Mouse (Mus musculus): ENCODE results near the gene Pclo. TPM values are rescaled to one million over a fixed set of nuclear protein-coding genes. Genes with fewer than 3 reads are reported as not detected.

The Pclo gene
- polyA plus RNA-seq, 1 experiment from 2014 or later: 0.25 TPM

DNA sequence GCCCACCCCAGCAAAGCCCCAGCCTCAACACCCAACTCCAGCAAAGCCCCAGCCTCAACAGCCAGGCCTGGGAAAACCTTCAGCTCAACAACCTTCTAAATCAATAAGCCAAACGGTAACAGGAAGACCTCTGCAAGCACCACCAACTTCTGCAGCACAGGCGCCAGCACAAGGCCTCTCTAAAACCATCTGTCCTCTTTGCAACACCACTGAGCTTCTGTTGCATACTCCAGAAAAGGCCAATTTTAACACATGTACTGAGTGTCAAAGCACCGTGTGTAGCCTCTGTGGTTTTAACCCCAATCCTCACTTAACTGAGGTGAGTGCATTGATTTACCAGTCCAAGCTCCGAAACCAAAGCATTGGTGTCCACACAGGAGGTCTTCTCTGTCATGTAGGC is 7.3 kb downstream of the Pclo start:
- Histone ChIP-seq H3K36me3 (ENCODE audit: control insufficient read depth, insufficient read depth, low read length) (no peaks in the 10 kb centered on the region), H3K4me2 (replicated peaks; ENCODE audit: low read depth) (no peak overlapping the region), H3K9ac (ENCODE audit: low read length) (no peak overlapping the region), H3K9me3 (ENCODE audit: control insufficient read depth, low read length) (no peaks in the 10 kb centered on the region), H3K4me3 (ENCODE audit: low read depth, low read length) (no peak overlapping the region), H3K4me1 (replicated peaks; ENCODE audit: control insufficient read depth, insufficient read depth) (no peaks in the 10 kb centered on the region), H3K27me3 (ENCODE audit: control insufficient read depth, insufficient read depth, low read length) (no peaks in the 10 kb centered on the region), H3K27ac (replicated peaks) (no peak overlapping the region)
- ATAC-seq (ENCODE audit: low FRiP score, low TSS enrichment) (no peak), DNase-seq (ENCODE audit: low spot score) (no peak)
- 80% methylated on average over 4 of the region's 4 CpGs for WGBS
- TF ChIP-seq EP300 (optimal IDR thresholded peaks at IDR 0.05) (no peak), CTCF (IDR thresholded peaks at IDR 0.05; ENCODE audit: low read depth) (no peak)

DNA sequence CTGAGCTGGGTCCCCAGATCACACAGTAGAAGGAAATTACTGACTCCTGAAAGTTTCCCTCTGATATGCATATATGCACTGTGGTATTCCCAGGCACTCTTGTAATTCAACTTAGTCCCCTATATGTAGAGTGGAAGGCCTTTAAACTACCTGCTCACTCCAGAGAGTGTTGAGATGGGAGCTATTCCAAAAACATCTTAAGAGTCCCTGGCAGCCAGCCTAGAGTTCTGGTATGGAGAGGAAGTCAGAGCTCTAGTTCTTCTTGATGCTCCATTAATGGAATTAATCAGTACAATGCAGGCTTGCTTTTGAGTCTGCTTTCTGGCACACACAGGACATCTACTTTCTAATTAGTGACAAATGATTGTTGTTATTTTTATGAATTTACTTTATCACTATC is 11.3 kb downstream of the Pclo start:
- Histone ChIP-seq H3K4me3 (ENCODE audit: low read depth, low read length) (no peak overlapping the region), H3K4me2 (replicated peaks; ENCODE audit: low read depth) (no peak overlapping the region), H3K36me3 (ENCODE audit: control insufficient read depth, insufficient read depth, low read length) (no peaks in the 10 kb centered on the region), H3K4me1 (replicated peaks; ENCODE audit: control insufficient read depth, insufficient read depth) (no peaks in the 10 kb centered on the region), H3K27me3 (ENCODE audit: control insufficient read depth, insufficient read depth, low read length) (no peaks in the 10 kb centered on the region), H3K9me3 (ENCODE audit: control insufficient read depth, low read length) (no peaks in the 10 kb centered on the region), H3K27ac (replicated peaks) (no peak overlapping the region), H3K9ac (ENCODE audit: low read length) (no peak overlapping the region)
- DNase-seq (ENCODE audit: low spot score) (no peak), ATAC-seq (ENCODE audit: low FRiP score, low TSS enrichment) (no peak)
- TF ChIP-seq CTCF (IDR thresholded peaks at IDR 0.05; ENCODE audit: low read depth) (no peak), EP300 (optimal IDR thresholded peaks at IDR 0.05) (no peak)

DNA sequence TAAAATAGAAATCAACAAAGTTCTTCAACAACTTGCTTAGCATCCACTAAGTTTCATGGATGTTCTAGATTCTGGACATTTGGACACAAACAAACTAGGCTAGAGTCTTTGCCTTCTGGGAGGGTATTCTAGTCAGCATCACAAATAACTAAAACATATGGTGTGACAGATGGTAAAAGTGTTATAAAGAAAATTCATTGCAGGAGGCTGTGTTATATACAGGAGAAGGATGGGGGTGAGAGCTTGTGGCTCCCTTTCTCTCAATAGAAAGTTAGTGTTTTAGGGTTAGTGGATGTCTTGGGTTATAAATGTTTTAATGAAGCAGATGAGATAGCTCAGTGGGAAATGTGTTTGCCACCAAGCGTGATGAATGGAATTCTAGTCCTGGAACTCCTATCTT is 13.1 kb downstream of the Pclo start:
- no peaks in the 10 kb centered on the region for H3K9me3 ChIP-seq (ENCODE audit: control insufficient read depth, low read length)
- H3K4me2 ChIP-seq (replicated peaks; ENCODE audit: low read depth): no peak overlapping the region
- TF ChIP-seq EP300 (optimal IDR thresholded peaks at IDR 0.05) (no peak), CTCF (IDR thresholded peaks at IDR 0.05; ENCODE audit: low read depth) (no peak)
- ATAC-seq (ENCODE audit: low FRiP score, low TSS enrichment): no peak
- H3K36me3 ChIP-seq (ENCODE audit: control insufficient read depth, insufficient read depth, low read length): no peaks in the 10 kb centered on the region
- DNase-seq (ENCODE audit: low spot score): no peak
- 36% methylated on average over 1 of the region's 1 CpGs for WGBS
- no peaks in the 10 kb centered on the region for H3K27me3 ChIP-seq (ENCODE audit: control insufficient read depth, insufficient read depth, low read length)
- H3K9ac ChIP-seq (ENCODE audit: low read length): no peak overlapping the region
- no peaks in the 10 kb centered on the region for H3K4me1 ChIP-seq (replicated peaks; ENCODE audit: control insufficient read depth, insufficient read depth)
- H3K27ac ChIP-seq (replicated peaks): no peak overlapping the region
- H3K4me3 ChIP-seq (ENCODE audit: low read depth, low read length): no peak overlapping the region

- H3K36me3 ChIP-seq (ENCODE audit: control insufficient read depth, insufficient read depth, low read length): no peaks in the 10 kb centered on the region
- no peak overlapping the region for H3K9ac ChIP-seq (ENCODE audit: low read length)
- DNase-seq (ENCODE audit: low spot score) (no peak), ATAC-seq (ENCODE audit: low FRiP score, low TSS enrichment) (no peak)
- no peaks in the 10 kb centered on the region for H3K9me3 ChIP-seq (ENCODE audit: control insufficient read depth, low read length)
- TF ChIP-seq CTCF (IDR thresholded peaks at IDR 0.05; ENCODE audit: low read depth): no peak
- no peak for TF ChIP-seq EP300 (optimal IDR thresholded peaks at IDR 0.05)
- WGBS: 92% methylated on average over 2 of the region's 2 CpGs
- no peak overlapping the region for H3K4me2 ChIP-seq (replicated peaks; ENCODE audit: low read depth)
- H3K27me3 ChIP-seq (ENCODE audit: control insufficient read depth, insufficient read depth, low read length): no peaks in the 10 kb centered on the region
- H3K4me3 ChIP-seq (ENCODE audit: low read depth, low read length): no peak overlapping the region
- no peaks in the 10 kb centered on the region for H3K4me1 ChIP-seq (replicated peaks; ENCODE audit: control insufficient read depth, insufficient read depth)
- H3K27ac ChIP-seq (replicated peaks): no peak overlapping the region
Measured at GRCm38 (mm10) chr5:14531906-14532305, 17.2 kb downstream of the Pclo start.

DNA sequence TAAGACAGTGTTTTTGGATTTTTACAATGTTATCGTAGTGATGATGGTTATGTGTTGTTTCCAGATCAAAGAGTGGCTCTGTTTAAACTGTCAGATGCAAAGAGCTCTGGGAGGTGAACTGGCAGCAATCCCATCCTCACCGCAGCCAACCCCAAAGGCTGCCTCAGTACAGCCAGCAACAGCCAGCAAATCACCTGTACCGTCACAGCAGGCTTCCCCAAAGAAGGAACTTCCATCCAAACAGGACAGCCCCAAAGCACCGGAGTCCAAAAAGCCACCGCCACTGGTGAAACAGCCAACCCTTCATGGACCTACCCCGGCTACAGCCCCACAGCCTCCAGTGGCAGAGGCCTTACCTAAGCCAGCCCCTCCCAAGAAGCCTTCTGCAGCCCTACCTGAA is 24.6 kb downstream of the Pclo start:
- no peaks in the 10 kb centered on the region for H3K9me3 ChIP-seq (ENCODE audit: control insufficient read depth, low read length)
- DNase-seq (ENCODE audit: low spot score): no peak
- H3K27ac ChIP-seq (replicated peaks): no peak overlapping the region
- H3K4me3 ChIP-seq (ENCODE audit: low read depth, low read length): no peak overlapping the region
- H3K4me1 ChIP-seq (replicated peaks; ENCODE audit: control insufficient read depth, insufficient read depth): no peaks in the 10 kb centered on the region
- H3K4me2 ChIP-seq (replicated peaks; ENCODE audit: low read depth): no peak overlapping the region
- TF ChIP-seq CTCF (IDR thresholded peaks at IDR 0.05; ENCODE audit: low read depth) (no peak), EP300 (optimal IDR thresholded peaks at IDR 0.05) (no peak)
- no peaks in the 10 kb centered on the region for H3K36me3 ChIP-seq (ENCODE audit: control insufficient read depth, insufficient read depth, low read length)
- no peaks in the 10 kb centered on the region for H3K27me3 ChIP-seq (ENCODE audit: control insufficient read depth, insufficient read depth, low read length)
- 69% methylated on average over 6 of the region's 6 CpGs for WGBS
- no peak for ATAC-seq (ENCODE audit: low FRiP score, low TSS enrichment)
- H3K9ac ChIP-seq (ENCODE audit: low read length): no peak overlapping the region

DNA sequence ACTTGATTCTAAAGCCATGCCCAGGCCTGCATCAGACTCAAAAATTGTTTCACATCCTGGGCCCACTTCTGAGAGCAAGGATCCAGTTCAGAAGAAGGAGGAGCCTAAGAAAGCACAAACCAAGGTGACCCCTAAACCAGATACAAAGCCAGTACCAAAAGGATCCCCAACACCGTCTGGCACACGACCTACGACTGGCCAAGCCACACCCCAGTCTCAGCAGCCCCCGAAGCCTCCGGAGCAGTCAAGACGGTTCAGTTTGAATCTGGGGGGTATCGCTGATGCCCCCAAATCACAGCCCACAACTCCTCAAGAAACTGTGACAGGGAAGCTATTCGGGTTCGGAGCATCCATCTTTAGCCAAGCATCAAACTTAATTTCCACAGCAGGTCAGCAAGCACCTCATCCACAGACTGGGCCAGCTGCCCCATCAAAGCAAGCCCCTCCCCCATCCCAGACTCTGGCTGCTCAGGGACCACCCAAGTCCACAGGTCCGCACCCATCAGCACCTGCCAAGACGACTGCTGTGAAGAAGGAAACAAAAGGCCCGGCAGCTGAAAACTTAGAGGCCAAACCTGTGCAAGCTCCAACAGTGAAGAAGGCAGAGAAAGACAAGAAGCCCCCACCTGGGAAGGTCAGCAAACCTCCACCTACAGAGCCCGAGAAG is 25.4 kb downstream of the Pclo start:
- H3K4me2 ChIP-seq (replicated peaks; ENCODE audit: low read depth): no peak overlapping the region
- H3K27me3 ChIP-seq (ENCODE audit: control insufficient read depth, insufficient read depth, low read length): no peaks in the 10 kb centered on the region
- H3K9me3 ChIP-seq (ENCODE audit: control insufficient read depth, low read length): no peaks in the 10 kb centered on the region
- H3K36me3 ChIP-seq (ENCODE audit: control insufficient read depth, insufficient read depth, low read length): no peaks in the 10 kb centered on the region
- H3K9ac ChIP-seq (ENCODE audit: low read length): no peak overlapping the region
- 67% methylated on average over 13 of the region's 13 CpGs for WGBS
- H3K4me1 ChIP-seq (replicated peaks; ENCODE audit: control insufficient read depth, insufficient read depth): no peaks in the 10 kb centered on the region
- DNase-seq (ENCODE audit: low spot score) (no peak), ATAC-seq (ENCODE audit: low FRiP score, low TSS enrichment) (no peak)
- no peak overlapping the region for H3K4me3 ChIP-seq (ENCODE audit: low read depth, low read length)
- no peak for TF ChIP-seq CTCF (IDR thresholded peaks at IDR 0.05; ENCODE audit: low read depth)
- TF ChIP-seq EP300 (optimal IDR thresholded peaks at IDR 0.05): no peak
- no peak overlapping the region for H3K27ac ChIP-seq (replicated peaks)
